Mouse (Mus musculus): ENCODE data around the gene Spag5. TPM values are rescaled to one million over a fixed set of nuclear protein-coding genes. Genes with fewer than 3 reads are reported as not detected.

The Spag5 gene
- polyA plus RNA-seq, 1 experiment, result 29.6 TPM

GRCm38 (mm10) chr11:78333992-78334391 lies 32.7 kb downstream of the Spag5 start:
- no peak overlapping the region for H3K27ac ChIP-seq (ENCODE audit: insufficient read depth, low read length)
- no peak overlapping the region for H3K4me3 ChIP-seq (ENCODE audit: insufficient read depth, low read length)
- H3K4me1 ChIP-seq (ENCODE audit: control insufficient read depth, insufficient read depth, low read length), result 0 out of 2 replicates have a peak, but pooled peaks cover 1% of the 10 kb centered on the region
- TF ChIP-seq CTCF (IDR thresholded peaks at IDR 0.05; ENCODE audit: extremely low read depth, insufficient read depth, low read length) (no peak), POLR2A (IDR thresholded peaks at IDR 0.05; ENCODE audit: extremely low read depth, insufficient read depth, low read length) (no peak)

- no peak overlapping the region for H3K27ac ChIP-seq (ENCODE audit: insufficient read depth, low read length)
- H3K4me1 ChIP-seq (ENCODE audit: control insufficient read depth, insufficient read depth, low read length), result no peaks in the 10 kb centered on the region
- TF ChIP-seq POLR2A (IDR thresholded peaks at IDR 0.05; ENCODE audit: extremely low read depth, insufficient read depth, low read length) (no peak), CTCF (IDR thresholded peaks at IDR 0.05; ENCODE audit: extremely low read depth, insufficient read depth, low read length) (no peak)
- H3K4me3 ChIP-seq (ENCODE audit: insufficient read depth, low read length), result no peak overlapping the region
These were observed 35.7 kb downstream of the Spag5 start for GRCm38 (mm10) chr11:78337040-78337439.

- Histone ChIP-seq H3K27ac (ENCODE audit: insufficient read depth, low read length) (no peak overlapping the region), H3K4me3 (ENCODE audit: insufficient read depth, low read length) (no peak overlapping the region), H3K4me1 (ENCODE audit: control insufficient read depth, insufficient read depth, low read length) (0 out of 2 replicates have a peak, but pooled peaks cover 2% of the 10 kb centered on the region)
- no peak for TF ChIP-seq POLR2A (IDR thresholded peaks at IDR 0.05; ENCODE audit: extremely low read depth, insufficient read depth, low read length)
- TF ChIP-seq CTCF (IDR thresholded peaks at IDR 0.05; ENCODE audit: extremely low read depth, insufficient read depth, low read length), result no peak
These were observed 40.4 kb downstream of the Spag5 start for GRCm38 (mm10) chr11:78341702-78342101.

DNA sequence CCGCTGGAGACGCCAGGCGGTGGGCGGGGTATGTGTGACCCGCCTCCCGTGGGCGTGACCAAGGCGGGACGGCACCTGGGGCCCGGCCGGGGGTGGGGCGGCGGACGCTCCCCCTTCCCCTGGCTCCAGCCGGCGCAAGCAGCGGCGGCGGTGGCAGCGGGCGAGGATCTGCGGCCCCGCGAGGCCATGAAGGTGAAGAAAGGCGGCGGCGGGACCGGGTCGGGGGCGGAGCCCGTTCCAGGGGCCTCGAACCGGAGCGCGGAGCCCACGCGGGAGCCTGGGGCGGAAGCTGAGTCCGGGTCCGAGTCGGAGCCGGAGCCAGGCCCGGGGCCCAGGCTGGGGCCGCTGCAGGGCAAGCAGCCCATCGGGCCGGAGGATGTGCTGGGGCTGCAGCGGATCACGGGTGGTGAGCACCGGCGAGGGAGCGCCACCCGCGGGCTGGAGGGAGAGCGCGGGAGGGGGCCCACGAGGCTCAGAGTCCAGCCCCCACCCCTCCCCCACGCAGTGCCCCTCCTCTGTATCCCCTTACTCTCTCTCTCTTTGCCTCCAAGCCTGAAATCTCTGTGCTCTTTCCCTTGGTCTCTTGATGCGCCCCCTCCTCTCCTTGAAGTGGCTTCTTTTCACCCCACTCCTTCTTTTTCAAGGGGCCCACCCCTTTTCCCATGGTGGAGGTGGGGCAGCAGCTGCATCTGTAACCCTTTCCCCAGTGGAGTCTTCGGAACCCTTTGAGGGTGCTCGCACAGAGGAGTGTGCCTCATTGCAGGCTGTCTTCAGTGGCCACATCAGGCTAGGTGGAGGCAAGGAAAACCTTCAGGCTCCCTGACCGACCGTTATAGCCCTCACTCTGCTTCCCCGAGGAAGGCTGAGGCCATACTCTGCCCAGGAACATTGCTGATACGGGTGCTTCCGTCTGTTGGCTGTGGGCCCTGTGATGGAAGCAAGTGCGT lies 42.3 kb downstream of the Spag5 start, which contains the start of gene Unc119:
TSS of gene Unc119 (plus strand) at position 102 of the 947 bp plus-strand sequence.
- TF ChIP-seq POLR2A (IDR thresholded peaks at IDR 0.05; ENCODE audit: extremely low read depth, insufficient read depth, low read length) (no peak), CTCF (IDR thresholded peaks at IDR 0.05; ENCODE audit: extremely low read depth, insufficient read depth, low read length) (no peak)
- peak within 1 kb of the TSS; percentile 61; the same call in 1 of the 2 replicates for H3K27ac ChIP-seq (ENCODE audit: insufficient read depth, low read length)
- peak within 1 kb of the TSS; percentile 49 for H3K4me3 ChIP-seq (ENCODE audit: insufficient read depth, low read length)
- H3K4me1 ChIP-seq (ENCODE audit: control insufficient read depth, insufficient read depth, low read length), result 0 out of 2 replicates have a peak, but pooled peaks cover 2% of the 10 kb centered on the region

DNA sequence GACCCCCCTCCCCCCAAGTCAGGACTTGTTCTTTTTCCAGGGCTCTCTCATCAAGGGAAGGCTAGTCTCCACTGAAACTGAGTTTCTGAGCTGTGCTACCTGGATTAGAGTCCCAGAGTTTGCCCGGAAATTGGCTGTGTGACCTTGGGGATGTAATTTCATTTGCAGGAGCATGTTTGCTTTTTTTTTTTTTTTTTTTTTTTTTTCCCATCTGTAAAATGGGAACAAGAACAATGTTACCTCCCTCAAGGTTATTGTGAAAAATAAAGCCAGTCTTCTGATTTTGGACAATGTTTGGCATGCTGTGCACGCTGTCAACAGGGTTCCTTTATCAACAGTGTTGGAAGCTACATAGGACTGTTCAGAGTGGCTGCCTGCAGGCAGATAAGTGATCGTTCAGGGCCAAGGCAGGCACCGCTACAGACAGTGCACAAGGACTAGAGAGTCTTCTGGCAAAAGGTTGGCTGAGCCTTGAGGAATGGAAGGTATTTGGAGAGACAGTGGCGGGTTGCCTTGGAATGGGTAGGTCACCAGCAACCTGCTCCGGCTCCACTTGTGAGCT lies 43.1 kb downstream of the Spag5 start:
- Histone ChIP-seq H3K27ac (ENCODE audit: insufficient read depth, low read length) (no peak overlapping the region), H3K4me3 (ENCODE audit: insufficient read depth, low read length) (peak overlapping the region; percentile 49), H3K4me1 (ENCODE audit: control insufficient read depth, insufficient read depth, low read length) (0 out of 2 replicates have a peak, but pooled peaks cover 2% of the 10 kb centered on the region)
- TF ChIP-seq CTCF (IDR thresholded peaks at IDR 0.05; ENCODE audit: extremely low read depth, insufficient read depth, low read length), result no peak
- no peak for TF ChIP-seq POLR2A (IDR thresholded peaks at IDR 0.05; ENCODE audit: extremely low read depth, insufficient read depth, low read length)

DNA sequence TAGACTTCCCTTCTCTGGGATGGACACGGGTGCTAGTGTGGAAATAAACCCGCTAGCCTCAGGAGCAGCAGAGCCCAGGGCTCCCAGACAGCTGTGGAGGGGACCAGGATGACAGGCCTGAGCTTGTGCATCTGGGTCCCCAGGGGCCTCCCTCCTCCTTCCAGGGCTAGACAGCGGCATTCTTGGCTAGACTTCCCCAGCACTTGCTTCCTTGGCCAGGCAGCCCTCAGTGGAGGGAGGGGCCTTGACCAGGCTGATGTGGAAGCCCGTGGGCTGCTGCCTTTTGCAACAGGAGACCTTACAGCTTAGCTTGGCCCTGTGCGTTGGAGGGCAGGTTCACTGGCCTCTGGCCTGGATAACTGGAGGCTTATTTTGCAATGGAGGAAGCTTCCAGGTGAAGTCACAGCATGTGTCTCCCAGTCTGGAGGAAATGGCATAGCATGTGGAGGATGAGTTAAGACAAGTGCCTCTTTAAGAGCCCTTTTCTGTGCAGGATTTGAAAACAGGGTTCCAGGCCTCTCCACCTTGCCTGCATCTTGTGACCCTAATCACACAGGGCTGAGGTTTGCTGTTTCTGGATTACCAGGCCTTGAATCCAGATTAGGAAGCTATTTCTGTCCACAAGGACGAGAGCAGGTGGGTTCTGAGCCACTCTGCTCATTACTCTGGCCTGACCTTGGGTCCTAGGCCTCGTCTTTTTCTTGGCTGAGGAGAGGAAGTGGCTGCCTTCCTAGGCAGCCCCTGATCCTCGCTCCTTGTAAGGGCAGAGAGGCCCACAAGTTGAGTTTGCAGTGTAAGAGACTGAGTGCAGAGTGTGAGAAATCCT lies 43.8 kb downstream of the Spag5 start:
- H3K4me1 ChIP-seq (ENCODE audit: control insufficient read depth, insufficient read depth, low read length), result 0 out of 2 replicates have a peak, but pooled peaks cover 2% of the 10 kb centered on the region
- H3K4me3 ChIP-seq (ENCODE audit: insufficient read depth, low read length), result peak overlapping the region; percentile 49; the same call in 1 of the 2 replicates
- no peak overlapping the region for H3K27ac ChIP-seq (ENCODE audit: insufficient read depth, low read length)
- TF ChIP-seq POLR2A (IDR thresholded peaks at IDR 0.05; ENCODE audit: extremely low read depth, insufficient read depth, low read length) (no peak), CTCF (IDR thresholded peaks at IDR 0.05; ENCODE audit: extremely low read depth, insufficient read depth, low read length) (no peak)

- 0 out of 2 replicates have a peak, but pooled peaks cover 2% of the 10 kb centered on the region for H3K4me1 ChIP-seq (ENCODE audit: control insufficient read depth, insufficient read depth, low read length)
- H3K4me3 ChIP-seq (ENCODE audit: insufficient read depth, low read length), result no peak overlapping the region
- no peak for TF ChIP-seq POLR2A (IDR thresholded peaks at IDR 0.05; ENCODE audit: extremely low read depth, insufficient read depth, low read length)
- TF ChIP-seq CTCF (IDR thresholded peaks at IDR 0.05; ENCODE audit: extremely low read depth, insufficient read depth, low read length), result no peak
- H3K27ac ChIP-seq (ENCODE audit: insufficient read depth, low read length), result no peak overlapping the region
These were observed 44.5 kb downstream of the Spag5 start for GRCm38 (mm10) chr11:78345801-78346200.

GRCm38 (mm10) chr11:78346326-78347069 lies 45.2 kb downstream of the Spag5 start:
- Histone ChIP-seq H3K4me1 (ENCODE audit: control insufficient read depth, insufficient read depth, low read length) (0 out of 2 replicates have a peak, but pooled peaks cover 2% of the 10 kb centered on the region), H3K27ac (ENCODE audit: insufficient read depth, low read length) (no peak overlapping the region), H3K4me3 (ENCODE audit: insufficient read depth, low read length) (no peak overlapping the region)
- TF ChIP-seq CTCF (IDR thresholded peaks at IDR 0.05; ENCODE audit: extremely low read depth, insufficient read depth, low read length) (no peak), POLR2A (IDR thresholded peaks at IDR 0.05; ENCODE audit: extremely low read depth, insufficient read depth, low read length) (no peak)

Data from cortical plate, adult 2 months (tissue).